Mouse (Mus musculus): ENCODE results near the gene Epha5.

Gene Epha5

GRCm38 (mm10) chr5:84417062-84417879 lies at the start of gene Epha5:
TSS of gene Epha5 (minus strand) at chr5:84417382.
- no peak for DNase-seq (ENCODE audit: low spot score)

- DNase-seq (ENCODE audit: low spot score): no peak
Observed at GRCm38 (mm10) chr5:84456216-84456615, 39.0 kb upstream of the Epha5 start.

GRCm38 (mm10) chr5:84454641-84455040 lies 37.5 kb upstream of the Epha5 start:
- DNase-seq (ENCODE audit: low spot score): no peak

- DNase-seq (ENCODE audit: low spot score): no peak
Observed at GRCm38 (mm10) chr5:84453839-84454238, 36.7 kb upstream of the Epha5 start.

- DNase-seq (ENCODE audit: low spot score): no peak
Observed at GRCm38 (mm10) chr5:84440232-84440631, 23.1 kb upstream of the Epha5 start.

- no peak for DNase-seq (ENCODE audit: low spot score)
Observed at GRCm38 (mm10) chr5:84415961-84416821, 991 bp downstream of the Epha5 start.

- DNase-seq (ENCODE audit: low spot score): no peak
Observed at GRCm38 (mm10) chr5:84414931-84415431, 2.2 kb downstream of the Epha5 start.

- DNase-seq (ENCODE audit: low spot score): no peak
Observed at GRCm38 (mm10) chr5:84413026-84413425, 4.2 kb downstream of the Epha5 start.

- no peak for DNase-seq (ENCODE audit: low spot score)
Observed at GRCm38 (mm10) chr5:84408370-84408769, 8.8 kb downstream of the Epha5 start.

GRCm38 (mm10) chr5:84397085-84397484 lies 20.1 kb downstream of the Epha5 start:
- no peak for DNase-seq (ENCODE audit: low spot score)

GRCm38 (mm10) chr5:84365334-84365733 lies 51.8 kb downstream of the Epha5 start:
- no peak for DNase-seq (ENCODE audit: low spot score)

GRCm38 (mm10) chr5:84359430-84359829 lies 57.8 kb downstream of the Epha5 start:
- DNase-seq (ENCODE audit: low spot score): no peak

- DNase-seq (ENCODE audit: low spot score): no peak
Observed at GRCm38 (mm10) chr5:84353069-84353468, 64.1 kb downstream of the Epha5 start.

GRCm38 (mm10) chr5:84346728-84347499 lies 70.3 kb downstream of the Epha5 start:
- no peak for DNase-seq (ENCODE audit: low spot score)

- DNase-seq (ENCODE audit: low spot score): no peak
Observed at GRCm38 (mm10) chr5:84335834-84336465, 81.2 kb downstream of the Epha5 start.

- DNase-seq (ENCODE audit: low spot score): no peak
Observed at GRCm38 (mm10) chr5:84334481-84334880, 82.7 kb downstream of the Epha5 start.

- DNase-seq (ENCODE audit: low spot score): no peak
Observed at GRCm38 (mm10) chr5:84331631-84332030, 85.6 kb downstream of the Epha5 start.

- DNase-seq (ENCODE audit: low spot score): no peak
Observed at GRCm38 (mm10) chr5:84320553-84320952, 96.6 kb downstream of the Epha5 start.

GRCm38 (mm10) chr5:84320138-84320537 lies 97.0 kb downstream of the Epha5 start:
- no peak for DNase-seq (ENCODE audit: low spot score)

- no peak for DNase-seq (ENCODE audit: low spot score)
Observed at GRCm38 (mm10) chr5:84318814-84319340, 98.3 kb downstream of the Epha5 start.

- DNase-seq (ENCODE audit: low spot score): no peak
Observed at GRCm38 (mm10) chr5:84317839-84318238, 99.3 kb downstream of the Epha5 start.
